Mouse (Mus musculus) midbrain, postnatal 0 days (tissue): ENCODE results near the gene Rara. TPM values are rescaled to one million over a fixed set of nuclear protein-coding genes. Genes with fewer than 3 reads are reported as not detected.

Source experiments
- ATAC-seq: fragments of 200-750 bp; cut with Nextera tagmentation; 2 replicates; pipeline ENCODE4 v1.8.0; 2017; ENCODE audit warnings: moderate number of reproducible peaks, mild to moderate bottlenecking, moderate TSS enrichment, moderate library complexity; ENCODE audit not compliant: low FRiP score
- DNase-seq: peaks from one replicate; pipeline ENCODE4 v3.0.0-alpha.2; 2015; ENCODE audit warnings: low spot score
- H3K27ac ChIP-seq: fragments of 300-500 bp; sonication (generic); 2 replicates; pipeline ENCODE4 v1.5.1; 2014; ENCODE audit warnings: low read depth, mild to moderate bottlenecking, low read length, mixed read lengths
- H3K27me3 ChIP-seq: fragments of 300-500 bp; sonication (generic); 2 replicates; pipeline ENCODE4 v1.6.1; 2014; ENCODE audit warnings: low read length, control low read depth, mixed read lengths; ENCODE audit not compliant: insufficient read depth
- H3K36me3 ChIP-seq: fragments of 300-500 bp; sonication (generic); 2 replicates; pipeline ENCODE4 v1.6.1; 2014; ENCODE audit warnings: low read length, control low read depth, mixed read lengths; ENCODE audit not compliant: insufficient read depth
- H3K4me1 ChIP-seq: fragments of 300-500 bp; sonication (generic); 2 replicates; pipeline ENCODE4 v1.6.1; 2014; ENCODE audit warnings: mild to moderate bottlenecking, control low read depth, antibody characterized with exemption, low read length, mixed read lengths; ENCODE audit not compliant: insufficient read depth
- H3K4me2 ChIP-seq: fragments of 300-500 bp; sonication (generic); 2 replicates; pipeline ENCODE4 v1.6.1; 2014; ENCODE audit warnings: low read depth, mild to moderate bottlenecking, low read length, mixed read lengths; ENCODE audit not compliant: poor library complexity, severe bottlenecking
- H3K4me3 ChIP-seq: fragments of 300-500 bp; sonication (generic); 2 replicates; pipeline ENCODE4 v1.5.1; 2014; ENCODE audit warnings: low read depth, mild to moderate bottlenecking, low read length, moderate library complexity
- H3K9ac ChIP-seq: fragments of 300-500 bp; sonication (generic); replicated peaks from 2 replicates; pipeline ENCODE4 v1.6.1; 2014; ENCODE audit warnings: mild to moderate bottlenecking, low read length, moderate library complexity, mixed read lengths; ENCODE audit not compliant: poor library complexity, severe bottlenecking
- H3K9me3 ChIP-seq: fragments of 300-500 bp; sonication (generic); 2 replicates; pipeline ENCODE4 v1.6.1; 2016; ENCODE audit warnings: low read length, control low read depth
- CTCF ChIP-seq: IDR thresholded peaks from 2 replicates; pipeline ENCODE4 v1.5.1; 2016; ENCODE audit warnings: antibody characterized with exemption, mild to moderate bottlenecking
- WGBS: fragments of 180-500 bp; shearing (Covaris S2); extraction: QIAGEN DNeasy Blood & Tissue Kit; methylation state at CpG from one replicate; pipeline ENCODE4 v1.1.7; 2014; 5-methylcytosine and 5-hydroxymethylcytosine counted together
- polyA plus RNA-seq: library from polyadenylated mRNA; unstranded; fragments of >200 nt; fragmentation: Nextera tagmentation; extraction: Ambion mirVana; gene quantifications from 2 replicates; pipeline ENCODE4 v1.2.1, GENCODE M21; 2015
- total RNA-seq: library from RNA; depleted of rRNA; stranded (reverse); fragments of >200 nt; gene quantifications from 2 replicates; pipeline ENCODE4 v1.2.3, GENCODE M21; 2014

Rara gene
- total and polyA plus RNA-seq, 2 experiments from 2014 or later, result 8.2 to 20.4 TPM

- Histone ChIP-seq H3K4me1 (peaks cover 12% of the 10 kb centered on the region; the same call in 1 of the 2 replicates), H3K27me3 (no peaks in the 10 kb centered on the region), H3K4me2 (peak overlapping the region; percentile 66), H3K4me3 (peak overlapping the region; percentile 41), H3K9ac (peak overlapping the region; percentile 60), H3K9me3 (no peaks in the 10 kb centered on the region), H3K36me3 (no peaks in the 10 kb centered on the region), H3K27ac (peak overlapping the region; percentile 44)
- DNase-seq (no peak), ATAC-seq (no peak)
- 5% methylated on average over 9 of the region's 12 CpGs for WGBS
- no peak for TF ChIP-seq CTCF
These were observed 13.8 kb downstream of the Rara start for GRCm38 (mm10) chr11:98941341-98941825.

GRCm38 (mm10) chr11:98941826-98942550 lies 14.4 kb downstream of the Rara start:
- ATAC-seq, result peak; percentile 62
- Histone ChIP-seq H3K27me3 (no peaks in the 10 kb centered on the region), H3K4me1 (peaks cover 10% of the 10 kb centered on the region; the same call in 1 of the 2 replicates), H3K9ac (peak overlapping the region; percentile 60), H3K36me3 (no peaks in the 10 kb centered on the region), H3K27ac (peak overlapping the region; percentile 44), H3K4me3 (peak overlapping the region; percentile 41), H3K9me3 (no peaks in the 10 kb centered on the region), H3K4me2 (peak overlapping the region; percentile 66)
- peak; percentile 89 for DNase-seq
- TF ChIP-seq CTCF, result no peak
- 2% methylated on average over 15 of the region's 15 CpGs for WGBS

GRCm38 (mm10) chr11:98942555-98942922 lies 14.9 kb downstream of the Rara start:
- Histone ChIP-seq H3K4me3 (peak overlapping the region; percentile 41; the same call in 1 of the 2 replicates), H3K27ac (peak overlapping the region; percentile 44), H3K4me2 (peak overlapping the region; percentile 66), H3K4me1 (peaks cover 10% of the 10 kb centered on the region; the same call in 1 of the 2 replicates), H3K9me3 (no peaks in the 10 kb centered on the region), H3K9ac (peak overlapping the region; percentile 60; the same call in 1 of the 2 replicates), H3K27me3 (no peaks in the 10 kb centered on the region), H3K36me3 (no peaks in the 10 kb centered on the region)
- ATAC-seq (no peak), DNase-seq (no peak)
- no peak for TF ChIP-seq CTCF
- 49% methylated on average over 3 of the region's 3 CpGs for WGBS

DNA sequence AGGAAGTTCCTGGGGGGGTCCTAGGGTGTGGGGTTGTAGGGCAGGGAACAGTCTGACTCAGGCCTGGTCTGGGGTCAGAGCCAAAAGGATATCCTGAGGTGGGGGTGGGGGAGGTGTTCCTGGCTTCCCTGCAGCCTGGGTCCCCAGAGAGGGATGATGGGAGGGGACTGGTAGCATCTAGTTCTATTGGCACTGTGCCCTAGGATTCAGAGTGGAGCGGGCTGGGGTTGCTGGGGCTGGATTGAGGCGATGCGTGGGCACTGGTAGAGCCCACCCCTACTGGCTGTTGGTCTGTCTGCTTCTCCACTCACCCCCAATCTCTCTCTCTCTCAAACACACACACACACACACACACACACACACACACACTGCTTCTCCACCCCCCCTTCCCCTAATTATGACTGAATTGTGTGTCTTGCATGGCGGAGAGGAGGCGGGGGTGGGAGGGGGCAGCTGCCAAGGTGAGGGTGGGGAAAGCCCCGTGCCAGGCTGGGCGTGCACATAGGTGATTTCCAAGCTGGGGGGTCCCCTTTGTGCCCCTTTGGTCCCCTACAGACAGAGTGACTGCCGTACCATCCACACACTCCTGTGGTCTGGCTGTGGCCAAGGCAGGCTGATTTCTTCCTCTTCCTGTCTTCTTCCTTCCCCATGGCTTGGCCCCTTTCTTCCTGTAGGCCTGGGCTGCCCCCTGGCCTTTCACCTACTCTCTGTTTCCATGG lies 15.5 kb downstream of the Rara start:
- Histone ChIP-seq H3K36me3 (no peaks in the 10 kb centered on the region), H3K9me3 (no peaks in the 10 kb centered on the region), H3K4me3 (no peak overlapping the region), H3K4me1 (peaks cover 10% of the 10 kb centered on the region; the same call in 1 of the 2 replicates), H3K4me2 (no peak overlapping the region), H3K27ac (peak overlapping the region; percentile 44), H3K9ac (no peak overlapping the region), H3K27me3 (no peaks in the 10 kb centered on the region)
- ATAC-seq (0 out of 2 replicates have a peak, but pooled peaks have one; percentile 6), DNase-seq (no peak)
- 59% methylated on average over 8 of the region's 8 CpGs for WGBS
- TF ChIP-seq CTCF, result no peak

DNA sequence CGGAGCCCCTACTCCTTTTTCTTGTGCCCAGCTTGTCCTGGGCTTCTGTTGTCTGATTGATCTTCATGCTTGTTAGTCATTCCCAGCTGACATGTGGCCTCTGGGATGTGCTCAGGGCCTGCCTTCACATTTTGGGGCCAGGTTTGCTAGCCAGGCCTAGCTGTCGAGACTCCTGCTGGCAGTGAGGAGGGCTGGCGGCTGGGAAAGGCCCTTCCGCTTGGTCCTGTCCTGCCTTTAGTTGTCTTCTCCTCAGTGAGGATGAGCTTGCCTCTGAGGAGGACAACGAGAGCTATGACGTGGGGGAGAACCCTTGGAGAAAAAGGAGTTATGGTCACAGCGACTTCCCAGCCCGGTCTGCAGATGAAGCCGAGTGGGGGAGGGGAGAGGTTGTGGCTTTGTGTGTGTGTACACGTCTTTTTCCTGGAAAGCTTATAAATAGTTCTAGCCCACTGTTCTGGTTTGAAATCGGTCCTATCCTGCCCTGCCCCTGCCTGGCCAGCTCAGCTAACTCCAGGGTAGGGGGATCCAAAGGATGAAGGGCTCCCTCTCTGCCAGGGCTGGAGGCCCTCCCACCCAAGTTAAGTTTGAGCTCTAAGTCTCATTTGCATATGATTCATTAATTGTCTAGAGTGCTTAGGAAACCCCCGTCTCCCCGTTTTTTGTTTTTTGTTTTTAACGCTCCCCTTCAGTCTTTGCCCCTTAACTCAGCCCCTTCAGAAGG lies 16.3 kb downstream of the Rara start:
- DNase-seq (no peak), ATAC-seq (no peak)
- TF ChIP-seq CTCF, result no peak
- H3K36me3 ChIP-seq, result no peaks in the 10 kb centered on the region
- peaks cover 8% of the 10 kb centered on the region; the same call in 1 of the 2 replicates for H3K4me1 ChIP-seq
- no peak overlapping the region for H3K9ac ChIP-seq
- H3K27me3 ChIP-seq, result no peaks in the 10 kb centered on the region
- H3K9me3 ChIP-seq, result no peaks in the 10 kb centered on the region
- H3K4me3 ChIP-seq, result no peak overlapping the region
- no peak overlapping the region for H3K4me2 ChIP-seq
- WGBS, result 32% methylated on average over 14 of the region's 14 CpGs
- H3K27ac ChIP-seq, result no peak overlapping the region
